Mouse (Mus musculus) lung, embryonic 14.5 days (tissue): ENCODE results near the gene Sh3gl2. TPM values are rescaled to one million over a fixed set of nuclear protein-coding genes. Genes with fewer than 3 reads are reported as not detected.

Experiments used
- ATAC-seq: fragments of 200-750 bp; cut with Nextera tagmentation; 2 replicates; pipeline ENCODE4 v1.8.0; 2017; ENCODE audit warnings: mild to moderate bottlenecking, moderate TSS enrichment, moderate library complexity; ENCODE audit not compliant: insufficient read depth
- DNase-seq: peaks from one replicate; pipeline ENCODE4 v3.0.0-alpha.2; 2015
- H3K27ac ChIP-seq: fragments of 300-500 bp; sonication (generic); 2 replicates; pipeline ENCODE4 v1.5.1; 2014; ENCODE audit warnings: low read depth, mild to moderate bottlenecking, moderate library complexity
- H3K27me3 ChIP-seq: fragments of 300-500 bp; sonication (generic); 2 replicates; pipeline ENCODE4 v1.6.1; 2014; ENCODE audit warnings: low read length, control low read depth; ENCODE audit not compliant: insufficient read depth
- H3K36me3 ChIP-seq: fragments of 300-500 bp; sonication (generic); 2 replicates; pipeline ENCODE4 v1.6.1; 2014; ENCODE audit warnings: control low read depth; ENCODE audit not compliant: insufficient read depth
- H3K4me1 ChIP-seq: fragments of 300-500 bp; sonication (generic); 2 replicates; pipeline ENCODE4 v1.6.1; 2014; ENCODE audit warnings: antibody characterized with exemption, control low read depth; ENCODE audit not compliant: insufficient read depth
- H3K4me2 ChIP-seq: fragments of 300-500 bp; sonication (generic); 2 replicates; pipeline ENCODE4 v1.6.1; 2014; ENCODE audit warnings: mild to moderate bottlenecking
- H3K4me3 ChIP-seq: fragments of 300-500 bp; sonication (generic); 2 replicates; pipeline ENCODE4 v1.5.1; 2014; ENCODE audit warnings: low read depth, low read length
- H3K9ac ChIP-seq: fragments of 300-500 bp; sonication (generic); 2 replicates; pipeline ENCODE4 v1.6.1; 2014
- H3K9me3 ChIP-seq: fragments of 300-500 bp; sonication (generic); 2 replicates; pipeline ENCODE4 v1.6.1; 2016; ENCODE audit warnings: low read depth, low read length, control low read depth
- CTCF ChIP-seq: IDR thresholded peaks from 2 replicates; pipeline ENCODE4 v1.5.1; 2016; ENCODE audit warnings: antibody characterized with exemption, low read depth
- WGBS: fragments of 180-500 bp; shearing (Covaris S2); extraction: QIAGEN DNeasy Blood & Tissue Kit; methylation state at CpG from one replicate; pipeline ENCODE4 v1.1.7; 2014; 5-methylcytosine and 5-hydroxymethylcytosine counted together
- polyA plus RNA-seq: library from polyadenylated mRNA; unstranded; fragments of >200 nt; fragmentation: Nextera tagmentation; extraction: Ambion mirVana; gene quantifications from 2 replicates; pipeline ENCODE4 v1.2.1, GENCODE M21; 2014

The Sh3gl2 gene
- polyA plus RNA-seq, 1 experiment from 2014 or later, result 7.1 TPM

GRCm38 (mm10) chr4:85273452-85273851, 68.5 kb downstream of the Sh3gl2 start:
- DNase-seq (no peak), ATAC-seq (no peak)
- no peaks in the 10 kb centered on the region for H3K4me1 ChIP-seq
- no peak overlapping the region for H3K27ac ChIP-seq
- no peaks in the 10 kb centered on the region for H3K36me3 ChIP-seq
- H3K27me3 ChIP-seq, result no peaks in the 10 kb centered on the region
- 75% methylated on average over 3 of the region's 3 CpGs for WGBS
- no peaks in the 10 kb centered on the region for H3K9me3 ChIP-seq
- no peak overlapping the region for H3K4me2 ChIP-seq
- 0 out of 2 replicates have a peak, but pooled peaks have one; percentile 9 for TF ChIP-seq CTCF
- no peak overlapping the region for H3K9ac ChIP-seq
- no peak overlapping the region for H3K4me3 ChIP-seq

GRCm38 (mm10) chr4:85283151-85283550, 78.2 kb downstream of the Sh3gl2 start:
- no peaks in the 10 kb centered on the region for H3K9me3 ChIP-seq
- H3K4me3 ChIP-seq, result no peak overlapping the region
- WGBS, result 91% methylated on average over 9 of the region's 9 CpGs
- no peak for DNase-seq
- ATAC-seq, result no peak
- H3K27ac ChIP-seq, result no peak overlapping the region
- H3K27me3 ChIP-seq, result no peaks in the 10 kb centered on the region
- no peaks in the 10 kb centered on the region for H3K4me1 ChIP-seq
- TF ChIP-seq CTCF, result no peak
- H3K4me2 ChIP-seq, result no peak overlapping the region
- no peaks in the 10 kb centered on the region for H3K36me3 ChIP-seq
- H3K9ac ChIP-seq, result no peak overlapping the region

- Histone ChIP-seq H3K36me3 (no peaks in the 10 kb centered on the region), H3K4me2 (no peak overlapping the region), H3K9ac (no peak overlapping the region), H3K27ac (no peak overlapping the region), H3K9me3 (no peaks in the 10 kb centered on the region), H3K4me1 (no peaks in the 10 kb centered on the region), H3K27me3 (no peaks in the 10 kb centered on the region), H3K4me3 (no peak overlapping the region)
- DNase-seq (no peak), ATAC-seq (no peak)
- no peak for TF ChIP-seq CTCF
- 61% methylated on average over 1 of the region's 1 CpGs for WGBS
These were observed 85.1 kb downstream of the Sh3gl2 start for GRCm38 (mm10) chr4:85289990-85290389.

GRCm38 (mm10) chr4:85291296-85291695, 86.4 kb downstream of the Sh3gl2 start:
- ATAC-seq, result no peak
- H3K9me3 ChIP-seq, result no peaks in the 10 kb centered on the region
- WGBS, result 35% methylated on average over 4 of the region's 4 CpGs
- no peak for TF ChIP-seq CTCF
- H3K4me1 ChIP-seq, result no peaks in the 10 kb centered on the region
- no peak overlapping the region for H3K9ac ChIP-seq
- H3K36me3 ChIP-seq, result no peaks in the 10 kb centered on the region
- H3K4me2 ChIP-seq, result no peak overlapping the region
- H3K27ac ChIP-seq, result no peak overlapping the region
- no peak overlapping the region for H3K4me3 ChIP-seq
- no peaks in the 10 kb centered on the region for H3K27me3 ChIP-seq
- DNase-seq, result peak; percentile 61

- H3K27me3 ChIP-seq, result no peaks in the 10 kb centered on the region
- H3K9ac ChIP-seq, result no peak overlapping the region
- no peak overlapping the region for H3K27ac ChIP-seq
- no peak overlapping the region for H3K4me2 ChIP-seq
- no peak for DNase-seq
- no peak for ATAC-seq
- no peak for TF ChIP-seq CTCF
- 77% methylated on average over 3 of the region's 3 CpGs for WGBS
- no peaks in the 10 kb centered on the region for H3K36me3 ChIP-seq
- H3K4me1 ChIP-seq, result no peaks in the 10 kb centered on the region
- no peaks in the 10 kb centered on the region for H3K9me3 ChIP-seq
- no peak overlapping the region for H3K4me3 ChIP-seq
These were observed 88.4 kb downstream of the Sh3gl2 start for GRCm38 (mm10) chr4:85293368-85293767.

GRCm38 (mm10) chr4:85300610-85301405, 95.9 kb downstream of the Sh3gl2 start:
- H3K9me3 ChIP-seq, result no peaks in the 10 kb centered on the region
- ATAC-seq (no peak), DNase-seq (no peak)
- H3K9ac ChIP-seq, result no peak overlapping the region
- TF ChIP-seq CTCF, result no peak
- H3K36me3 ChIP-seq, result no peaks in the 10 kb centered on the region
- H3K4me2 ChIP-seq, result no peak overlapping the region
- H3K4me3 ChIP-seq, result no peak overlapping the region
- H3K4me1 ChIP-seq, result no peaks in the 10 kb centered on the region
- no peaks in the 10 kb centered on the region for H3K27me3 ChIP-seq
- no peak overlapping the region for H3K27ac ChIP-seq
- 82% methylated on average over 6 of the region's 6 CpGs for WGBS

GRCm38 (mm10) chr4:85305912-85306573, 101.1 kb downstream of the Sh3gl2 start:
- 55% methylated on average over 7 of the region's 7 CpGs for WGBS
- H3K4me2 ChIP-seq, result no peak overlapping the region
- no peak overlapping the region for H3K4me3 ChIP-seq
- H3K9me3 ChIP-seq, result no peaks in the 10 kb centered on the region
- no peaks in the 10 kb centered on the region for H3K4me1 ChIP-seq
- no peaks in the 10 kb centered on the region for H3K27me3 ChIP-seq
- DNase-seq (peak; percentile 63), ATAC-seq (peak; percentile 71; the same call in 1 of the 2 replicates)
- TF ChIP-seq CTCF, result no peak
- H3K36me3 ChIP-seq, result no peaks in the 10 kb centered on the region
- no peak overlapping the region for H3K9ac ChIP-seq
- H3K27ac ChIP-seq, result no peak overlapping the region
